Mouse (Mus musculus) heart, postnatal 0 days (tissue): ENCODE results near the gene Casz1.

Experiments used
- CTCF ChIP-seq: IDR thresholded peaks from 2 replicates; pipeline ENCODE4 v1.5.1; 2016; ENCODE audit warnings: antibody characterized with exemption, control low read depth, low read depth
- EP300 ChIP-seq: IDR thresholded peaks from 2 replicates; pipeline ENCODE4 v1.6.1; 2016; ENCODE audit warnings: antibody characterized with exemption, low read depth

DNA sequence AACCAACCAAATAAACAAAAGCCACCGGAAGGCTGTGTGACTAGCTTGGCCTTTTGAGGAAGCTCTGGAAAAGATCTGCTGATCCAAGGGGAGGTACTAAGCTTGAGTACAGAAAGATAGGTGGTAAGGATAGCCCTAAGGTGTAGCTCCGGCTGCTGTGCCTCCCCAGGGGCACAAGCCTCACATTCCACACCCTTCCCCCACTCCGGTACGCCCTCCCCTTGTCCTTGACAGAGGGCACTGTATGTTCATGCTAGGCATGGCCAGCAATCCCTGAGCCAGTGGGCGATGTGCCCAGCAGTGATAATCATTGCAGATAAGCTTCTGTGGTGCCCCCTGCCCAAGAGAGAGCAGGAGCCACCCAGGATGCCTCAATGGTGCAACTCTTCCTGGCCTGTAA, 51.3 kb downstream of the Casz1 start:
- no peak for TF ChIP-seq CTCF
- no peak for TF ChIP-seq EP300
